Mouse (Mus musculus) cerebral cortex, adult 2 months (tissue): Measurements from ENCODE around the gene Chd3.

ENCODE experiments used
- WGBS: fragments of 180-500 bp; shearing (Covaris S2); methylation state at CpG from one replicate; pipeline ENCODE4 v1.1.7; 2018; 5-methylcytosine and 5-hydroxymethylcytosine counted together

Chd3 gene

GRCm38 (mm10) chr11:69369215-69369989 lies at the start of gene Chd3:
Gene Chd3 (minus strand): TSS chr11:69369406.
- WGBS, result 2% methylated on average over 27 of the region's 34 CpGs

GRCm38 (mm10) chr11:69417449-69418384 lies 48.5 kb upstream of the Chd3 start:
- WGBS, result under 1% methylated on average over 39 of the region's 39 CpGs

GRCm38 (mm10) chr11:69416921-69417448 lies 47.8 kb upstream of the Chd3 start:
- WGBS, result 9% methylated on average over 8 of the region's 8 CpGs

- WGBS, result 5% methylated on average over 4 of the region's 4 CpGs
These were observed 47.3 kb upstream of the Chd3 start for GRCm38 (mm10) chr11:69416509-69416908.

- 7% methylated on average over 15 of the region's 25 CpGs for WGBS
These were observed 46.7 kb upstream of the Chd3 start for GRCm38 (mm10) chr11:69415668-69416451.

GRCm38 (mm10) chr11:69415327-69415667 lies 46.1 kb upstream of the Chd3 start:
- WGBS, result 7% methylated on average over 3 of the region's 3 CpGs

- WGBS, result 51% methylated on average over 4 of the region's 4 CpGs
These were observed 45.5 kb upstream of the Chd3 start for GRCm38 (mm10) chr11:69414421-69415326.

- 28% methylated on average over 12 of the region's 12 CpGs for WGBS
These were observed 44.3 kb upstream of the Chd3 start, which contains the start of gene Kdm6b for GRCm38 (mm10) chr11:69413221-69414181. Gene Kdm6b (minus strand): TSS chr11:69413675.

GRCm38 (mm10) chr11:69412548-69412947 lies 43.3 kb upstream of the Chd3 start:
- 39% methylated on average over 7 of the region's 7 CpGs for WGBS

- WGBS, result under 1% methylated on average over 39 of the region's 39 CpGs
These were observed 42.5 kb upstream of the Chd3 start for GRCm38 (mm10) chr11:69411538-69412203.

- under 1% methylated on average over 26 of the region's 26 CpGs for WGBS
These were observed 41.9 kb upstream of the Chd3 start for GRCm38 (mm10) chr11:69411073-69411535.

GRCm38 (mm10) chr11:69410310-69411072 lies 41.3 kb upstream of the Chd3 start:
- WGBS, result under 1% methylated on average over 41 of the region's 41 CpGs

- 1% methylated on average over 18 of the region's 18 CpGs for WGBS
These were observed 40.8 kb upstream of the Chd3 start for GRCm38 (mm10) chr11:69410045-69410309.

- WGBS, result 1% methylated on average over 46 of the region's 46 CpGs
These were observed 40.3 kb upstream of the Chd3 start for GRCm38 (mm10) chr11:69409378-69410044.

GRCm38 (mm10) chr11:69408541-69409377 lies 39.6 kb upstream of the Chd3 start:
- WGBS, result under 1% methylated on average over 33 of the region's 33 CpGs

GRCm38 (mm10) chr11:69407724-69408004 lies 38.5 kb upstream of the Chd3 start:
- WGBS, result 51% methylated on average over 4 of the region's 4 CpGs
